Mouse (Mus musculus) liver, postnatal 0 days (tissue): ENCODE measurements at regions not wholly inside any gene's neighbourhood (a gene's known extent, or its start where the extent isn't known, plus 50 kb on each side); places are given as distances from the start of the nearest gene placed in this dataset.

ENCODE experiments used
- CTCF ChIP-seq: sonication (generic); IDR thresholded peaks from 2 replicates; pipeline ENCODE4 v1.5.1; 2016; ENCODE audit warnings: antibody characterized with exemption, low read depth
- EP300 ChIP-seq: IDR thresholded peaks from 2 replicates; pipeline ENCODE4 v1.6.1; 2016; ENCODE audit warnings: antibody characterized with exemption, low read depth, mild to moderate bottlenecking

DNA sequence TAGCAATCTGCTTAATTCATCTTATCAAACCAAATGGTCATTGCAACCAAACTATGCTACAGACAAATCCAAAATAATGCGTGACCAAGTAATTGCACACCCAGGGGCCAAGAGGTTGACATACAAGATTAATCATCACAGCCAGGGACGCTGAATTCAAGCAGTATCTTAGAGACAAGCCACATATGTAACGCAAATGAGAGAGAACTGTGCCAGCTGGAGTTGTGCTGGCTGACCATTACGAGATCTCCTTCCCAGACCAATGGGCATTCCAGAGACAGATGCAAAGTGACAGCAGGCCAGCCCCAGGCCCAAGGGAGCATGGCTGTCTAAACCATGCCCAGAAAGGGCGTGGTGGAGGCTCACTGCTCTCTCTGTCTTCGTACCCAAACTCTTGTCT lies 155.1 kb downstream of the Usp46 start:
- TF ChIP-seq CTCF (no peak), EP300 (no peak)
